Mouse (Mus musculus) layer of hippocampus, adult 11-12 months (tissue): ENCODE measurements around the gene Sez6.

Experiments used
- DNase-seq: peaks from one replicate; pipeline ENCODE4 v3.0.0; 2022; ENCODE audit warnings: low spot score

Sez6 gene

GRCm38 (mm10) chr11:77981609-77982440 is 51.2 kb downstream of the Sez6 start:
- DNase-seq, result peak; percentile 98

- peak; percentile 100 for DNase-seq
Measured at GRCm38 (mm10) chr11:77982441-77982905, 51.9 kb downstream of the Sez6 start, which contains the start of gene Phf12. Phf12 (plus strand) TSS chr11:77982754.

- peak; percentile 58 for DNase-seq
Measured at GRCm38 (mm10) chr11:77983191-77983936, 52.8 kb downstream of the Sez6 start.

- peak; percentile 60 for DNase-seq
Measured at GRCm38 (mm10) chr11:77983937-77984835, 53.6 kb downstream of the Sez6 start.

- DNase-seq, result no peak
Measured at GRCm38 (mm10) chr11:77984836-77985231, 54.2 kb downstream of the Sez6 start.

GRCm38 (mm10) chr11:77985541-77986065 is 55.0 kb downstream of the Sez6 start:
- DNase-seq, result no peak

GRCm38 (mm10) chr11:77989071-77989690 is 58.6 kb downstream of the Sez6 start:
- DNase-seq, result no peak

- no peak for DNase-seq
Measured at GRCm38 (mm10) chr11:77995556-77995955, 65.0 kb downstream of the Sez6 start.

GRCm38 (mm10) chr11:78006446-78006845 is 75.8 kb downstream of the Sez6 start:
- DNase-seq, result no peak

GRCm38 (mm10) chr11:78019676-78020075 is 89.1 kb downstream of the Sez6 start:
- DNase-seq, result peak; percentile 79

GRCm38 (mm10) chr11:78023607-78024006 is 93.0 kb downstream of the Sez6 start:
- DNase-seq, result no peak
